Mouse (Mus musculus) gastrocnemius, postnatal 4 days (tissue): Measurements from ENCODE around the gene Atl2. TPM values are rescaled to one million over a fixed set of nuclear protein-coding genes. Genes with fewer than 3 reads are reported as not detected.
A peak's percentile ranks its signal among the peaks of the same experiment; 100 is the strongest.

Experiments used
- DNase-seq, 2 experiments: peaks; one replicate each; pipeline ENCODE4 v3.0.0; 2021 to 2022; ENCODE audit warnings: low spot score in 2 of 2, mixed read lengths in 2 of 2
- long read RNA-seq, 2 experiments: library from polyadenylated mRNA; stranded (forward); transcript quantifications; one replicate each; pipeline ENCODE4 v2.0.0; 2021
- total RNA-seq, 2 experiments: library from RNA; stranded (reverse); gene quantifications; 2 replicates each; pipeline ENCODE4 v1.2.3; 2021

Gene Atl2
- 10 to 100 TPM; 41.2 to 49.7 TPM for total RNA-seq
- long read RNA-seq, experiment 1, transcript Atl2-201 (13 exons, 3,618 nt) = major isoform, 47 of 58 reads
- long read RNA-seq, experiment 1, partial matches to known transcripts = 1 of 58 reads
- long read RNA-seq, experiment 1, other reads (novel, unspliced or antisense) = 9 of 58 reads
- long read RNA-seq, experiment 2, transcript Atl2-201 (13 exons, 3,618 nt) = major isoform, 53 of 66 reads
- long read RNA-seq, experiment 2, transcript Atl2-202 (12 exons, 3,371 nt) = minor isoform, 6 of 66 reads
- long read RNA-seq, experiment 2, partial matches to known transcripts = 3 of 66 reads
- long read RNA-seq, experiment 2, other reads (novel, unspliced or antisense) = 4 of 66 reads

GRCm38 (mm10) chr17:79895911-79896423 lies at the start of gene Atl2:
Atl2 (minus strand) TSS chr17:79896123.
- DNase-seq = peak; percentile 87 to 95

GRCm38 (mm10) chr17:79944851-79945250 lies 48.9 kb upstream of the Atl2 start:
- DNase-seq = no peak

DNA sequence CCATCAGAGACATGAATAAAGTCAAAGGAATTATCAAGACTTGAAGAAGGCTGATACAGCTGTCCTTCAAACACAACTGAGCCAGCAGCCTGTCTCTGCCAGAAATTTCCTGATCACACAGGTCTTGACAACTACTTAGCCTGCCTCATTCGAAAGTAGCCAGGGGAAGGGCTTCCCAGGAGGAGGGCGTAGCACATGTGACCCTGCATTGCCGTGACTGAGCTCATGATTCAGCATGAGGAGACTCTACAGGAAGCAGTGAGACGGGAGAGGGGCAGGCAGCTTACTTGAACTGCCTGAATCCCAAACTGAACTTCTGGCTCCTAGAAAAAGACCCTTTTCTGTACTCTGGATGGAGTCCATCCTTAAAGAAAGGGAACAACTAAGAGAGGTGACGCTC lies 46.5 kb upstream of the Atl2 start:
- DNase-seq = no peak

DNA sequence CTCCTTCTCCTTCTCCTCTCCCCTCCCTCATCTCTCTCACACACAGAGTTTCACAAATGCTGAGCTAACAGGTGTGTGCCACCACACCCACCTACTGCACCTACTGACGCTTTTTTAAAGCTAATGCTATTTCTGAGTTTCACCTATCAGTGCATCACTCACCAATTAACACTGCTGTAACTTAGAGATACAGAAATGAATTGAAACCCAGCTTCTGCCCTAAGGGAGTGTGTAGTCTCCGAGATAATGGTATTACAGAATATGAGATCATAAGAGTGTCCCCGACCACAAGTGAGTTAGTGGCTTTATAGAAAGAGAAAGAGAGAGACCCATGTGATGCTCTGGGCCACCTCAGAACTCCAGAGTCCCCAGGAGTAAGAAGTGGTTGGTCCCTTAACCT lies 43.2 kb upstream of the Atl2 start:
- no peak for DNase-seq

DNA sequence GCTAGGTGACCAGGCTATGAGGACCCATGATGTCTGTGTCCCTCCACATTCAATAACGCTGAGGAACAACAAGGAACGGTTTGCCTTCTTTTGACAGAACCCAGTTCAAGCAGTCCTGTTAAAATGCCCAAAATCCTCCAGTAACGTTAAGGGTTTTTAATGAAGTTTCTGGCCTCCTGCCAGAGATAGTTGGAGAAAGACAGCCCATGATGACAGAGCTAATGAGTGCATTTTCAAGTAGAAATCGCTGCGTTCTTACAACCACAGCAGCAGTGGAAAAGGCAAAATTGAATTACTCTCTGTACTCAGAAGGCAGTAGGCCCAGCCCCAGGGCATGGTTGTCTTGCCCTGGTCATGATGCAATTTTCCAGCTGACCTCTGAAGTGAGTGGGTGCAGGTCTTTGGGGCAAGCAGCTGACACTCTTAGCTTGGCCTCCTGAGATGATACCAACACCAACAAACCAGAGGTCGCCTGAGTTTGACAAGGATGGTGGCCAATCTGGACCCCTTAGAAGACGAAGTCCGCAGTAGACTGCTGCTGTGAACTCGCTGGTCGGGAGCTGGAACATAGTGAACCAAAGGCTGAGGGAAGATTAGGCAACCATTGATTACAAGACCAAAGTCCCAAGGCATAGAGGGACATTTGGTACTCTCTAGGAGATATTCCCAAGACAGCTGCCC lies 42.1 kb upstream of the Atl2 start:
- no peak for DNase-seq

DNA sequence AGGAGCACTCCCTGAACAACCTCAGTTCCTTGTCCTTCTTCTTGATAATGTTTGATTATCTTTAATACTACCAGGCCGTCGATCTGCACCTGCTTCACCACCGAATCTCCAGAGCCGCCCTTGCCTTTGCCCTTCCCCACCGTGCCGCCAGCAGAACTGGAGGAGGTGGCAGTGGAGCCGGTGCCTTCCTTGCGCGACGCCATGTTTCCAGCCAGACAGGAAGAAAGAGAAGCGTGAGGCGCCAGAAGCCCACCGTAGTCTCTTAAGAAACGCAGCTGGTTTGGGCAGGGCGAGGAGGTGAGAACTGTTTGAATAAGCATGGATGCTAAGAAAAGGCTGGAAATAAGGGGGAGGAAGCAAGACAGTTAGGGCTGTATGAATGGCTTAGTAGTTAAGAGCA lies 38.4 kb upstream of the Atl2 start:
- DNase-seq = no peak

- no peak for DNase-seq
Measured at GRCm38 (mm10) chr17:79932676-79933278, 36.9 kb upstream of the Atl2 start.

DNA sequence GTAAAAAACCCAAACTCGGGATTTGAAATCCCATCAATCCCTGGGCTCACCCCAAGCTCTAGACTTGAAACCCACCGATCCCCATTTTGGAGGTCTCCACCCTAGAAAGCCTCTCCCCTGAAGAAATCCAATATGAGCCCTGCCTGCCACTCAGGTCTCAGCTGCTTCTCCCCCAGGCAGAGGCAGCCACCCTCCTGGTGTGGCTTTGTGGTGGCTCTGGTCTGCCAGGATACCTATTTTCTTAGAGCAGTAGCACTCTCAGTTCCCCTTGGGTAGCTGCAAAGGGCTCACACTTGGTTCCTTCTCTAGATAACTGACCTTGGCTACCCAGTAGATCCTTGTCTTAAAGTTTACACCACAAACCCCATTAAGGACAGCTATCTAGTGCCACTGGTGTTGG lies 31.2 kb upstream of the Atl2 start:
- DNase-seq = no peak

GRCm38 (mm10) chr17:79926486-79926885 lies 30.6 kb upstream of the Atl2 start:
- DNase-seq = no peak

DNA sequence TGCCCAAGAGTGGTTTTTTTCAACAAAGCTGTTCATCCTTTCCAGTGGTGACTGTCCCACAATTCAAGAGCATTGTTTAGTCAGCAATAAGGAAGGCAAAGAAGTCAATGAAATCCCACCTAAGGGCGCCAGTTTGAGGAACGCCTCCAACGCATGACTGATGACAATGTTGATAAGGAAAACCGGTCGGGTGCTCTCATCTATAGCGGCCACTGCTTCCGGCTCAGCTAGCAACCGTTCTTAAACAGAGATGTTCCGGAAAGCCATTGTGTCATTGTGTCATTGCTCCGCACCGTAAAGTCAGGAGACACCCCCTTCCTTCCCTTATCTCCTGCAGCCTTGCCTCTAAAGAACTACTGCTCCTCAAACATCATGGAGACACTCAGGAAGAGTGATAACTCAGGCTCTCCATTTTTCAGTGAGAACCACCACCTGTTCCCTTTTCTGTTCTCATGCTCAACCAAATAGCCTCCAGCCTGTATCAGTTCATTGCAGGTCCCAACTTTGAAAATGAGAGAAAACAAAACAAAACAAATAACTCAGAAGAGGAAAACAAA lies 30.0 kb upstream of the Atl2 start:
- DNase-seq = no peak

GRCm38 (mm10) chr17:79920355-79920754 lies 24.4 kb upstream of the Atl2 start:
- DNase-seq = no peak

DNA sequence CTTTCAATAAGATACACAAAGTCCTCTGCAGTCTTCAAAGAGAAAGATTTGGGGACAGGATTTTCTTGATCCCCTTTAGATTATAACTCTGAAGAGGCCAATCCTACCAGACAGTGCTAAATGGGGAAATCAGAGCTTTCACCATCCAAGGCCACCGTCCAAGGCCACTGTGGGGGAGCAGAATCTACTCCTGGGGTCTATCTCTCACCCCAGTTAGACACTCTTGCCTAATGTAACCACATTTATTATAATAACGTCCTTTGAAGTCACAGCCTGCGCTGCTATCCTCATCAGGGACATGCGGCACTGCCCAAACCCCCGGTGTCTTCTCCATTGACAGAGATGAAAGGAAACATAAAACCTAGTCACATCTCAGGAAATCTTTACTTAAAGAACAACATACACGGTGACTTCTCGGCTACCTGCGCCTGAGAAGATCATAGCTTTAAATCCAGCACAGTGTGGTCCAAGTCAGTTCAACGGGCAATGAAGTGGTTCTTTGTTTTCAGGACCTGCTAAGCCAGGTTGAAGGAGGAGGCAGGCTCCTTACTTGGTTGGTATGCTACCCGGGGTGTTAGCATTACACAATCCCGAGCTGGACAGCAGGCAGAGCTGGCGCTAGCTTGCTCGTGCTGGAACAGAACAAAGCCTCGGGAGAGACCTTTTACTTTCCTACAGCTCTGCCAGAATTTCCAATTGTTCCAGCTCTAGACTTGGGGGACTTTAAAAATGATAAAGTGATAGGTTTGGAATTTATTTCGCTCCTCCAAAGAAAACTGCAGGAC lies 23.8 kb upstream of the Atl2 start:
- peak in 1 of 2 experiments; percentile 27 for DNase-seq

GRCm38 (mm10) chr17:79918484-79919004 lies 22.6 kb upstream of the Atl2 start:
- DNase-seq = no peak

- DNase-seq = no peak
Measured at GRCm38 (mm10) chr17:79916996-79917395, 21.1 kb upstream of the Atl2 start.

DNA sequence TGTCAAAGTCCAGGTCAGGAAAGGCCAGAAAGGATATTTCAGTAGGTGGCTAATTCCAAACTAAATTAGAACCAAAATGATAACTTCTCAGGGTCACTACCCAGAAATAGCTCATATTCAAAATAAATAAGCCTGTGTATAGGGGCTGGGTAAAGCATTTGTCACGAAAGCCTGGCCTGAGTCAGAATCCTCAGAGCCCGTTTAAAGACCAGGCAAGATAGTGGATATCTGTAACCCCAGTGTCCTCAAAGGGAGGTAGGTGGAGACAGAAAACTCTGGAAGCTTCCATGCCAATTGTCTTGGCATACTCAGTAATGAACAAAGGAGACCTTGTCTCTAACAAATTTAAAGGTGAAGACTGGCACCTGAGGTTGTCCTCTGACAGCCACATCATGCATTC lies 16.3 kb upstream of the Atl2 start:
- DNase-seq = no peak

- DNase-seq = no peak
Measured at GRCm38 (mm10) chr17:79911718-79912117, 15.8 kb upstream of the Atl2 start.

GRCm38 (mm10) chr17:79909571-79909970 lies 13.6 kb upstream of the Atl2 start:
- DNase-seq = no peak

DNA sequence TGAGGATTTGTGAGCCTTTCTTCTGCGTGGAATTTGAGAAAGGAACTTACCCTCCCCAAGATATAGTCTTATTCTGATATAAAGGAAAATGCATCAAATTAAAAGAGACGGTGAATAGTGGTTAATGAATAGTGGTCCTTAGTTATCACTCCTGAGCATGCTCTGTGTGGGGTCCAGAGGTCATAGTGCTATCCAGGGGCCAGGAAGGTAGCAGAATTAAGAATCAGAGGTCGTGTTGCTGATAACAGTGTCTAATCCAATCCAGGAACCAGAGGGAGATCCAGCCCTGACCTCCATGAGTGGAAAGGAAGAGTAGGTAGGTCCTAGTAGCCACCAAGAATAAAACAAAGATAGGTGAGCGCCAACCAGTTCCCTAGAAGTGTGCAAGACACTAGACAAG lies 11.8 kb upstream of the Atl2 start:
- DNase-seq = no peak

GRCm38 (mm10) chr17:79906791-79907494 lies 11.0 kb upstream of the Atl2 start:
- DNase-seq = no peak

GRCm38 (mm10) chr17:79904593-79904992 lies 8.7 kb upstream of the Atl2 start:
- DNase-seq = no peak
